Mouse (Mus musculus): ENCODE data around the gene Trp73.

DNA sequence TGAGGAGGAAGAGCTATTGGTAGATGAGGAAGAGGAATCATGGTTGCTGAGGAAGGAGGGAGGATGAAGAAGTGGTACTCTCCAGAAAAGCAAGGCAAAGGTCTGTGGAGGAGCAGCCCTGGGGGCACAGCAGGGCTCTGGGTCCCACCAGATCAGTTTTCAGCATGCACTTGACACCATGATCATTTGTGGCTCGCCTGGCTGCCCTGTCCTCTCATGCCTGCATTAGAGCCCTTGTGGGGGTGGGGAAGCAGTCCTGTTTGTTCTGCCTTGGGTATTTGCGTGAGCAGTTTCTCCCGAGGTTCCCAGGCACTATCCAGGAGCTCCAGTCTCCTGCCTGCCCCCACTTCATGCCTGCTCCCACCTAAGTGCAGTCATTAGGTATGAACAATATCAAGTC is 102.9 kb downstream of the Trp73 start:
- TF ChIP-seq ZNF384 (IDR thresholded peaks at IDR 0.05; ENCODE audit: low read depth, low read length) (no peak), MAFK (IDR thresholded peaks at IDR 0.05; ENCODE audit: insufficient read depth, low read depth, low read length) (no peak), CHD2 (IDR thresholded peaks at IDR 0.05; ENCODE audit: low read depth, low read length) (no peak)
